Mouse (Mus musculus) myocyte (in vitro differentiated cells): ENCODE data around the gene Adamtsl3. TPM values are rescaled to one million over a fixed set of nuclear protein-coding genes. Genes with fewer than 3 reads are reported as not detected.

Experiments used
- H3K27me3 ChIP-seq: one replicate; pipeline ENCODE4 v1.6.1; 2011; ENCODE audit not compliant: control insufficient read depth, insufficient read depth, insufficient read length
- H3K36me3 ChIP-seq: one replicate; pipeline ENCODE4 v1.6.1; 2011; ENCODE audit not compliant: control insufficient read depth, insufficient read depth
- H3K4me2 ChIP-seq: one replicate; pipeline ENCODE4 v1.6.1; 2011; ENCODE audit warnings: low read depth, control low read depth
- H3K4me3 ChIP-seq: one replicate; pipeline ENCODE4 v1.5.1; 2011; ENCODE audit warnings: mild to moderate bottlenecking, control low read depth, moderate library complexity
- H3K79me2 ChIP-seq: one replicate; pipeline ENCODE4 v1.6.1; 2011; ENCODE audit not compliant: control insufficient read depth, insufficient read depth
- H3ac ChIP-seq: one replicate; pipeline ENCODE4 v1.6.1; 2011; ENCODE audit not compliant: control insufficient read depth, insufficient read length
- CEBPB ChIP-seq: IDR thresholded peaks from 2 replicates; pipeline ENCODE4 v1.6.1; 2011; ENCODE audit warnings: mild to moderate bottlenecking, moderate library complexity; ENCODE audit not compliant: poor library complexity, insufficient read depth, severe bottlenecking
- E2F4 ChIP-seq: IDR thresholded peaks from one replicate; pipeline ENCODE4 v1.6.1; 2011; ENCODE audit warnings: mild to moderate bottlenecking, control low read depth, moderate library complexity; ENCODE audit not compliant: insufficient read depth
- MAX ChIP-seq: IDR thresholded peaks from one replicate; pipeline ENCODE4 v1.6.1; 2011; ENCODE audit warnings: low read depth, mild to moderate bottlenecking, control low read depth
- MYOD1 ChIP-seq, 3 experiments: IDR thresholded peaks; one replicate each; pipeline ENCODE4 v1.6.1; 2011; ENCODE audit warnings: control low read depth in 2 of 3, low read depth in 2 of 3, mild to moderate bottlenecking in 2 of 3, moderate library complexity in 1 of 3; ENCODE audit not compliant: insufficient read length in 2 of 3, control insufficient read depth in 1 of 3
- MYOG ChIP-seq, 3 experiments: IDR thresholded peaks; one replicate each; pipeline ENCODE4 v1.6.1; 2011; ENCODE audit warnings: control low read depth in 2 of 3, low read depth in 2 of 3, mild to moderate bottlenecking in 2 of 3; ENCODE audit not compliant: insufficient read length in 2 of 3, control insufficient read depth in 1 of 3, insufficient read depth in 1 of 3
- POLR2A ChIP-seq: IDR thresholded peaks from one replicate; pipeline ENCODE4 v1.6.1; 2011; ENCODE audit warnings: low read depth, mild to moderate bottlenecking, control low read depth, moderate library complexity; ENCODE audit not compliant: insufficient read length
- POLR2AphosphoS2 ChIP-seq: IDR thresholded peaks from one replicate; pipeline ENCODE4 v1.6.1; 2011; ENCODE audit warnings: low read depth, control low read depth; ENCODE audit not compliant: insufficient read length
- REST ChIP-seq: IDR thresholded peaks from one replicate; pipeline ENCODE4 v1.6.1; 2011; ENCODE audit warnings: mild to moderate bottlenecking, control low read depth, moderate library complexity; ENCODE audit not compliant: insufficient read depth, insufficient read length
- SRF ChIP-seq: IDR thresholded peaks from one replicate; pipeline ENCODE4 v1.6.1; 2011; ENCODE audit warnings: low read depth; ENCODE audit not compliant: control insufficient read depth, insufficient read length
- TCF12 ChIP-seq: IDR thresholded peaks from one replicate; pipeline ENCODE4 v1.6.1; 2011; ENCODE audit warnings: mild to moderate bottlenecking, control low read depth; ENCODE audit not compliant: poor library complexity, insufficient read depth, severe bottlenecking
- TCF3 ChIP-seq: IDR thresholded peaks from one replicate; pipeline ENCODE4 v1.6.1; 2011; ENCODE audit warnings: low read depth, control low read depth; ENCODE audit not compliant: insufficient read length
- USF1 ChIP-seq: IDR thresholded peaks from one replicate; pipeline ENCODE4 v1.6.1; 2011; ENCODE audit warnings: low read depth, mild to moderate bottlenecking, control low read depth, moderate library complexity
- polyA plus RNA-seq: library from polyadenylated mRNA; unstranded; fragments of >200 nt; fragmentation: generic; extraction: Trizol; gene quantifications from one replicate; pipeline ENCODE4 v1.2.1, GENCODE M21; 2012; ENCODE audit warnings: missing spikeins

The Adamtsl3 gene
- polyA plus RNA-seq, 1 experiment: 4.4 TPM

DNA sequence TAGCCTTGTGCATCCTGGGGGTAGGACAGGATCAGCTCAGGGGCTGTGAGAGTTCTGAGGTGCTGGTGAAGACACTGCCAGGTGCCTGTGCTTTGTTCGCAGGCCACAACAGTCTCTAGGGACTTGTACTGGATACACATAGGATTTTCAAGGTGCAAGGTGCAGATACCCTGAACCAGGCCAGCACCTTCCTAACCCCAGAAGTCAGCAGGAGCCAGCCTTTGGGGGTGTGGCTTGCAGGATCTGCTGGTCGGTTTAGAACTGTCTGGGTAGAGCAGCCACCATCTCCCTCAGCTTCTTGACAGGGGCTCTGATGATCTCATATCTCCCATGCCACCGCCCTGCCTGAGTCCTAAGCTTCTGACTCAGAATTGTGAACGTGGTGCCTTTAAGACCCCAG, 5.7 kb upstream of the Adamtsl3 start:
- TF ChIP-seq USF1: no peak
- no peak for TF ChIP-seq TCF12
- TF ChIP-seq CEBPB: no peak
- no peak for TF ChIP-seq POLR2AphosphoS2
- TF ChIP-seq SRF: no peak
- no peak for TF ChIP-seq REST
- TF ChIP-seq POLR2A: no peak
- TF ChIP-seq E2F4: no peak
- TF ChIP-seq MYOD1 (IDR thresholded peaks at IDR 0.05; ENCODE audit: control insufficient read depth in 1 of 3, insufficient read length in 2 of 3, low read depth in 2 of 3): no peak
- no peak for TF ChIP-seq TCF3
- TF ChIP-seq MYOG (IDR thresholded peaks at IDR 0.05; ENCODE audit: control insufficient read depth in 1 of 3, insufficient read depth in 1 of 3, insufficient read length in 2 of 3, low read depth in 2 of 3): no peak
- no peak for TF ChIP-seq MAX
- H3K4me2 ChIP-seq: no peak overlapping the region

DNA sequence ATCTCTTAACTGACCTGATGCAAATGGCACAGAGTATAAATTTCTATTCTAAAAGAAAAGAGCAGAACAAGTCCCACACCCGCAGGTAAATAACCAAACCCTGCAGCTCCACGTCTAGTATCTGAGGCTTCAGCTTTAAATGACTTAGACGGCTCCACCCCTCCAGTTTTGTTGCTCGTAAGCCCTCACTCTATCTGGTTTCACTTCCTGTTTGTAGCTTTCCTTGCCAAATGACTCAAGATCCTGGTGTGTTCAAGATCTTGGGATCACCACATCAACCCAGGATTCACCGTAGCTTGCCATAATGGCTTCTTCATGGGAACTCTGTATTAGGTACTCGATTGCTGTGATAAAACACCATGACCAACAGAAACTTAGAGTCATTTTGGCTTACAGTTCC, 4.6 kb upstream of the Adamtsl3 start:
- H3K4me3 ChIP-seq: no peak overlapping the region
- no peaks in the 10 kb centered on the region for H3K27me3 ChIP-seq
- no peak overlapping the region for H3ac ChIP-seq
- H3K4me2 ChIP-seq: peak overlapping the region; percentile 42
- TF ChIP-seq USF1 (no peak), POLR2A (no peak), TCF3 (no peak), CEBPB (no peak), REST (no peak), MAX (no peak), TCF12 (no peak), POLR2AphosphoS2 (no peak), MYOG (IDR thresholded peaks at IDR 0.05; ENCODE audit: control insufficient read depth in 1 of 3, insufficient read depth in 1 of 3, insufficient read length in 2 of 3, low read depth in 2 of 3) (no peak), MYOD1 (IDR thresholded peaks at IDR 0.05; ENCODE audit: control insufficient read depth in 1 of 3, insufficient read length in 2 of 3, low read depth in 2 of 3) (no peak), SRF (no peak), E2F4 (no peak)
- H3K36me3 ChIP-seq: no peaks in the 10 kb centered on the region
- no peaks in the 10 kb centered on the region for H3K79me2 ChIP-seq

More for the DNA sequence above, 5.7 kb upstream of the Adamtsl3 start:
- no peaks in the 10 kb centered on the region for H3K79me2 ChIP-seq
- no peak overlapping the region for H3ac ChIP-seq
- H3K4me3 ChIP-seq: no peak overlapping the region
- H3K36me3 ChIP-seq: no peaks in the 10 kb centered on the region
- H3K27me3 ChIP-seq: no peaks in the 10 kb centered on the region

DNA sequence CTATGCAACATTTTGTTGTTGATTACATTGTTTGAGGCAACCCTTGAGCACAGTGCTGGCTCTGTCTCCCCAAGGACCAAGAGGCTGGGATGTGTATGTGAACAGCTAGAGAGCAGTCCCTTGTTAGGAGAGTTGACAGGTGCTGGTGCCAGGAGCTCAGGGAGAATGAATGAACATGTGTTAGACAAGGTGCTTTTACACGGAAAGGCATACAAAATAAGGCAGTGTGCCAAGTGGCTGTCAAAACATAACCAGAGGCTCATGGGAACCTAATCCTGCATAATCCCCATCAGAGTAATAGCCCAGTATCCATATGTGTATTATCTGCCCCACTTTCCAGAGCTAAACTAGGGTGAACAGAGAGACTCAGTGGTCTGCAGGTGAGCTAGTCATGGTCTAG, 1.5 kb upstream of the Adamtsl3 start:
- Histone ChIP-seq H3ac (no peak overlapping the region), H3K4me3 (no peak overlapping the region), H3K27me3 (no peaks in the 10 kb centered on the region), H3K79me2 (no peaks in the 10 kb centered on the region), H3K4me2 (no peak overlapping the region), H3K36me3 (no peaks in the 10 kb centered on the region)
- TF ChIP-seq POLR2A (no peak), USF1 (no peak), REST (no peak), MYOD1 (IDR thresholded peaks at IDR 0.05; ENCODE audit: control insufficient read depth in 1 of 3, insufficient read length in 2 of 3, low read depth in 2 of 3) (no peak), MYOG (IDR thresholded peaks at IDR 0.05; ENCODE audit: control insufficient read depth in 1 of 3, insufficient read depth in 1 of 3, insufficient read length in 2 of 3, low read depth in 2 of 3) (no peak), CEBPB (no peak), MAX (no peak), E2F4 (no peak), SRF (no peak), POLR2AphosphoS2 (no peak), TCF12 (no peak), TCF3 (no peak)

DNA sequence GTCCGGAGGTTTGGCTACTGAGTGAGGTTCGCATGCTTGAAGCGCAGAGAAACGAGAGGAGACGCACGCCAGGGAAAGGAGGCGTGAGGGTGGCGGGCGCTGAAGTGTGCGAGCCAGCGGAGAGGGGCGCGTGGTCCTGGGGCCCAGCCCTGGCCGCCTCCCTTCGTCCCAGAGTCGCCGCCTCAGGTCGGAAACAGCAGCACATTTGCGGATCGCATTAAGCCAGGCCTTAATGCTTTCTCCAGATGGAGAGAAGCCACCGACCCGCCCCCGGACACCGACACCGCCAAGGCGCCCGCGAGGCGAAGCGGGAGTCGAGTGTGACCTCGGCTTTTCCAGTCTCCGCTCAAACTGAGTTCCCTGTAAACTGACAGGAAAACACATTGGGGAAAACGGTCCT, 638 bp downstream of the Adamtsl3 start:
- H3K79me2 ChIP-seq: peaks cover 4% of the 10 kb centered on the region
- TF ChIP-seq TCF12 (no peak), E2F4 (no peak)
- peak overlapping the region; percentile 12 for H3ac ChIP-seq
- no peaks in the 10 kb centered on the region for H3K36me3 ChIP-seq
- no peaks in the 10 kb centered on the region for H3K27me3 ChIP-seq
- peak overlapping the region; percentile 48 for H3K4me3 ChIP-seq
- H3K4me2 ChIP-seq: peak overlapping the region; percentile 76

DNA sequence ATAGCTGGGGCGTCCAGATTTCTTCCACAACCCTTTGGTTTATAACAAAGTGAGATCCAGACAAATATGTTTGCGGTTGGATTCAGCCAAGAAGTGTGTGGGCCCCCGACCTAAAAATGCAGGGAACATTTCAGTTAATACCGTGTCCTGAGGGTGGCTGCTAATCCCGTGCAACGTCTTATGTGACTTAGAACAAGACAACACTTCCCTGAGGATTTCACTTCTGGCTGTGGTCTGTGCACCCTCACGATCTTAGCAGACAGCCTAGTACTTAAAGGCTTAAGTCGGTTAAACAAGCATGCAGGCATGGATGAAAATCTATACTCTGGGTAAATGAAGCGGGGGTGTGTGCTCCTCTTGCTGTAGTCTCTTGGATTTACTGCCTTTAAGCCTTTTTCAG, 2.6 kb downstream of the Adamtsl3 start:
- H3K4me2 ChIP-seq: no peak overlapping the region
- TF ChIP-seq CEBPB: no peak
- no peak for TF ChIP-seq REST
- TF ChIP-seq USF1: no peak
- TF ChIP-seq MYOD1 (IDR thresholded peaks at IDR 0.05; ENCODE audit: control insufficient read depth in 1 of 3, insufficient read length in 2 of 3, low read depth in 2 of 3): no peak
- TF ChIP-seq MYOG (IDR thresholded peaks at IDR 0.05; ENCODE audit: control insufficient read depth in 1 of 3, insufficient read depth in 1 of 3, insufficient read length in 2 of 3, low read depth in 2 of 3): no peak
- no peak for TF ChIP-seq SRF
- no peak for TF ChIP-seq POLR2A
- no peak for TF ChIP-seq TCF3
- no peak for TF ChIP-seq E2F4

More for the DNA sequence above, 2.6 kb downstream of the Adamtsl3 start:
- Histone ChIP-seq H3ac (no peak overlapping the region), H3K4me3 (no peak overlapping the region), H3K27me3 (no peaks in the 10 kb centered on the region), H3K79me2 (peaks cover 4% of the 10 kb centered on the region), H3K36me3 (peaks cover 5% of the 10 kb centered on the region)
